Mouse (Mus musculus): Measurements from ENCODE around the gene Thbs3.

GRCm38 (mm10) chr3:89166945-89167344 lies 48.0 kb upstream of the Thbs3 start:
- TF ChIP-seq CTCF (IDR thresholded peaks at IDR 0.05; ENCODE audit: insufficient read depth, low read depth, low read length) (no peak), POLR2A (IDR thresholded peaks at IDR 0.05; ENCODE audit: insufficient read depth, low read depth, low read length) (no peak)
